Mouse (Mus musculus): ENCODE data around the gene Sdr16c6. TPM values are rescaled to one million over a fixed set of nuclear protein-coding genes. Genes with fewer than 3 reads are reported as not detected.

Sdr16c6 gene
- total RNA-seq (2021): not detected
- long read RNA-seq, experiment 1: 0 reads
- long read RNA-seq, experiment 2: 0 reads

GRCm38 (mm10) chr4:4077372-4077771 is at the start of gene Sdr16c6:
Gene Sdr16c6, minus strand, starts transcription at chr4:4077522.
- no peak for DNase-seq

- DNase-seq: no peak
Observed at GRCm38 (mm10) chr4:4080180-4080579, 2.9 kb upstream of the Sdr16c6 start.

- DNase-seq: no peak
Observed at GRCm38 (mm10) chr4:4079132-4079531, 1.8 kb upstream of the Sdr16c6 start.

- DNase-seq: no peak
Observed at GRCm38 (mm10) chr4:4076001-4076400, 1.3 kb downstream of the Sdr16c6 start.

Other genes starting within 250 kb of the Sdr16c6 start
- 100 to 1,000 TPM; 330 to 347 TPM for gene Gm11808, start 103.9 kb downstream of the Sdr16c6 start, total RNA-seq (2021)

Measured in heart, adult 18-20 months (tissue).